Mouse (Mus musculus) liver, adult 2 months (tissue): Measurements from ENCODE around the gene Pttg1ip. TPM values are rescaled to one million over a fixed set of nuclear protein-coding genes. Genes with fewer than 3 reads are reported as not detected.

Experiments used
- DNase-seq: peaks from one replicate; pipeline ENCODE4 v3.0.0-alpha.2; 2011; ENCODE audit warnings: low read depth, low spot score; ENCODE audit errors: extremely low read depth
- H3K27ac ChIP-seq: fragments of 200-500 bp; replicated peaks from 2 replicates; pipeline ENCODE4 v1.5.1; 2012; ENCODE audit warnings: low read depth, mild to moderate bottlenecking, control low read depth, inconsistent platforms, low read length; ENCODE audit not compliant: insufficient read depth
- H3K27me3 ChIP-seq: fragments of 200-500 bp; 2 replicates; pipeline ENCODE4 v1.6.1; 2012; ENCODE audit warnings: mild to moderate bottlenecking, moderate library complexity, low read length, inconsistent platforms; ENCODE audit not compliant: control insufficient read depth, insufficient read depth
- H3K36me3 ChIP-seq: fragments of 200-500 bp; 2 replicates; pipeline ENCODE4 v1.6.1; 2012; ENCODE audit warnings: low read length, inconsistent platforms; ENCODE audit not compliant: control insufficient read depth, insufficient read depth
- H3K4me1 ChIP-seq: fragments of 200-500 bp; 2 replicates; pipeline ENCODE4 v1.6.1; 2011; ENCODE audit warnings: low read length; ENCODE audit not compliant: control insufficient read depth, insufficient read depth
- H3K4me3 ChIP-seq: fragments of 200-500 bp; 2 replicates; pipeline ENCODE4 v1.5.1; 2011; ENCODE audit warnings: low read depth, mild to moderate bottlenecking, control low read depth, low read length, moderate library complexity; ENCODE audit not compliant: insufficient read depth
- H3K79me2 ChIP-seq: fragments of 200-500 bp; 2 replicates; pipeline ENCODE4 v1.6.1; 2012; ENCODE audit warnings: inconsistent platforms, mild to moderate bottlenecking, low read length, moderate library complexity; ENCODE audit not compliant: control insufficient read depth, insufficient read depth
- H3K9ac ChIP-seq: fragments of 200-500 bp; 2 replicates; pipeline ENCODE4 v1.6.1; 2012; ENCODE audit warnings: low read depth, mild to moderate bottlenecking, control low read depth, inconsistent platforms, low read length
- CTCF ChIP-seq: fragments of 200-500 bp; IDR thresholded peaks from 2 replicates; pipeline ENCODE4 v1.5.1; 2011; ENCODE audit warnings: low read depth, low read length, control low read depth
- POLR2A ChIP-seq: fragments of 200-500 bp; IDR thresholded peaks from 2 replicates; pipeline ENCODE4 v1.6.1; 2011; ENCODE audit warnings: low read length, control low read depth; ENCODE audit not compliant: insufficient read depth; ENCODE audit errors: extremely low read depth
- WGBS: fragments of 180-500 bp; shearing (Covaris S2); methylation state at CpG from one replicate; pipeline ENCODE4 v1.1.7; 2018; 5-methylcytosine and 5-hydroxymethylcytosine counted together
- polyA plus RNA-seq: library from polyadenylated mRNA; depleted of rRNA; stranded (reverse); fragments of >200 nt; gene quantifications from 2 replicates; pipeline ENCODE4 v1.2.3, GENCODE M21; 2012
- total RNA-seq: library from RNA; depleted of rRNA; stranded (reverse); fragments of >200 nt; gene quantifications from 2 replicates; pipeline ENCODE4 v1.2.3, GENCODE M21; 2014

The Pttg1ip gene
- total and polyA plus RNA-seq, 2 experiments, result 146 to 218 TPM

DNA sequence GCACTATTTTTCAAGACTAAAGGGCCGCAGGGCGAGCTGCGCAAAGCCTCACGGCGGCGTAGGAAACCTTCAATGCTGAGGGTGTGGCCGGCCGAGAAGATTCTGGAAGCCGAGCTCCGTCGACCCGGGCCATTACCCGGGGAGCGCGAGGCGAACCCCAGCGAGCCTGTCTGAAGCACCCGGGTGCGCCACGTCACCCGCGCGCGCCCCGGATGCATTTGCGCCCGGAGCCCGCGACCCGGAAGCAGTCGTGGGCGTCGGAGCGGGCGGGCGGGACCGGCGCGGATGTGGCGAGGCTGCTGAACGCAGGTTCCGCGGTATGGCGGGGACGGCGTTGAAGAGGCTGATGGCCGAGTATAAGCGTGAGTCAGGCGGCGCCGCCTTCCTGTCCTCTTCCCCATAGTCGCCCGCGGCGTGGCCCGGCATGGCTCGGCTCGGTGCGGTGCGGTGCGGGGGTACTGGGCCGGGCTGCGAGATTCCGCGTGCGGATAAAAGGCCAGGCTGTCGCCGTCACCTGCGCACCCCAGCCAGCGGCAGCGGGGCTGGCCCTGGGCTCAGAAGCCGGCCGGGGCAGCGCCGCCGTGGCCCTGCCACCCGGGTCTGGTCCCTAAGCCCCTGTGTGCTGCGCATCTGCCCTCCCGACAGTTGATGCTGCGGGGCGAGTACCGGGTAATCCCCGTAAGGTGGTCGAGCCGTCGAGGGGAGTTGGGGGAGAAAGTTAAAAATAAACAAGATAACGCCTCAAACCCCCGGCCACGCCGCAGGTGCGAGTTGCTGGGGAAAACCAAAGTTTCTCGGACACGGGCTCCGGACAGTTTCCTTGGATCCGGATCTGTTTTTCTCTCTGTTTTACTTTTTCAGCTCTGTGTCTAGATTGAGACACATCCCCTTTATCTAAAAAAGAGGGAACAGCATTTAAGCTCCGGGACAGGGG is 40.8 kb downstream of the Pttg1ip start, which contains the start of gene Ube2g2:
Ube2g2 (plus strand) TSS at position 221 of the 934 bp plus-strand sequence.
- H3K27me3 ChIP-seq, result no peaks in the 10 kb centered on the region
- TF ChIP-seq POLR2A, result peak; percentile 72
- TF ChIP-seq CTCF, result no peak
- peak; percentile 58 for DNase-seq
- peak within 1 kb of the TSS; percentile 99 for H3K4me3 ChIP-seq
- peaks cover 29% of the 10 kb centered on the region for H3K4me1 ChIP-seq
- H3K36me3 ChIP-seq, result no peaks in the 10 kb centered on the region; the same call in 1 of the 2 replicates
- under 1% methylated on average over 96 of the region's 96 CpGs for WGBS
- peaks cover 15% of the 10 kb centered on the region; the same call in 1 of the 2 replicates for H3K79me2 ChIP-seq
- H3K27ac ChIP-seq, result peak within 1 kb of the TSS; percentile 91
- peak within 1 kb of the TSS; percentile 100 for H3K9ac ChIP-seq

GRCm38 (mm10) chr10:77623069-77623492 is 41.6 kb downstream of the Pttg1ip start:
- no peaks in the 10 kb centered on the region for H3K27me3 ChIP-seq
- WGBS, result 4% methylated on average over 8 of the region's 8 CpGs
- H3K4me1 ChIP-seq, result peaks cover 29% of the 10 kb centered on the region
- peak overlapping the region; percentile 17; the same call in 1 of the 2 replicates for H3K27ac ChIP-seq
- H3K4me3 ChIP-seq, result peak overlapping the region; percentile 99
- H3K79me2 ChIP-seq, result peaks cover 19% of the 10 kb centered on the region
- no peaks in the 10 kb centered on the region for H3K36me3 ChIP-seq
- DNase-seq, result peak; percentile 65
- TF ChIP-seq POLR2A (no peak), CTCF (no peak)
- H3K9ac ChIP-seq, result peak overlapping the region; percentile 100

GRCm38 (mm10) chr10:77623639-77624400 is 42.3 kb downstream of the Pttg1ip start:
- DNase-seq, result no peak
- H3K9ac ChIP-seq, result no peak overlapping the region
- no peak for TF ChIP-seq CTCF
- no peak for TF ChIP-seq POLR2A
- H3K79me2 ChIP-seq, result peaks cover 24% of the 10 kb centered on the region
- 65% methylated on average over 10 of the region's 10 CpGs for WGBS
- H3K27me3 ChIP-seq, result no peaks in the 10 kb centered on the region
- peak overlapping the region; percentile 35; the same call in 1 of the 2 replicates for H3K27ac ChIP-seq
- peaks cover 29% of the 10 kb centered on the region for H3K4me1 ChIP-seq
- no peak overlapping the region for H3K4me3 ChIP-seq
- no peaks in the 10 kb centered on the region for H3K36me3 ChIP-seq

- Histone ChIP-seq H3K4me1 (peaks cover 33% of the 10 kb centered on the region), H3K9ac (no peak overlapping the region), H3K27ac (peak overlapping the region; percentile 35), H3K4me3 (no peak overlapping the region), H3K79me2 (peaks cover 30% of the 10 kb centered on the region), H3K36me3 (no peaks in the 10 kb centered on the region), H3K27me3 (no peaks in the 10 kb centered on the region)
- peak; percentile 80 for DNase-seq
- TF ChIP-seq POLR2A, result no peak
- TF ChIP-seq CTCF, result no peak
- 35% methylated on average over 7 of the region's 7 CpGs for WGBS
These were observed 43.1 kb downstream of the Pttg1ip start for GRCm38 (mm10) chr10:77624570-77624995.

GRCm38 (mm10) chr10:77626036-77626435 is 44.5 kb downstream of the Pttg1ip start:
- TF ChIP-seq CTCF (no peak), POLR2A (no peak)
- WGBS, result 37% methylated on average over 7 of the region's 7 CpGs
- H3K27ac ChIP-seq, result peak overlapping the region; percentile 68
- H3K27me3 ChIP-seq, result no peaks in the 10 kb centered on the region
- DNase-seq, result peak; percentile 88
- no peak overlapping the region for H3K4me3 ChIP-seq
- peaks cover 39% of the 10 kb centered on the region for H3K4me1 ChIP-seq
- no peaks in the 10 kb centered on the region for H3K36me3 ChIP-seq
- H3K9ac ChIP-seq, result peak overlapping the region; percentile 43
- peaks cover 40% of the 10 kb centered on the region for H3K79me2 ChIP-seq
